Mouse (Mus musculus): Measurements from ENCODE around the gene Col1a2. TPM values are rescaled to one million over a fixed set of nuclear protein-coding genes. Genes with fewer than 3 reads are reported as not detected.

The Col1a2 gene
- polyA plus RNA-seq, 1 experiment from 2014 or later = 2,665 TPM

Other genes with a start within 250 kb of the Col1a2 start
- 26.3 and 27.8 TPM in 2 replicates for gene Casd1, start 96.0 kb downstream of the Col1a2 start, polyA plus RNA-seq (2015; fragmentation: Nextera tagmentation; extraction: Ambion mirVana)
- gene Sgce, start 242.4 kb downstream of the Col1a2 start, polyA plus RNA-seq (2015; fragmentation: Nextera tagmentation; extraction: Ambion mirVana) = 79.9 and 84.9 TPM in 2 replicates
- gene Peg10, start 242.5 kb downstream of the Col1a2 start, polyA plus RNA-seq (2015; fragmentation: Nextera tagmentation; extraction: Ambion mirVana) = 7.0 and 9.1 TPM in 2 replicates

All from limb, embryonic 15.5 days (tissue).